Mouse (Mus musculus): ENCODE results near the gene Nlrp14.
"Not testable (repeated sequence)": the region's sequence is repeated elsewhere in the genome, so short reads cannot be mapped to it uniquely, and the experiment has no call there.

Gene Nlrp14

DNA sequence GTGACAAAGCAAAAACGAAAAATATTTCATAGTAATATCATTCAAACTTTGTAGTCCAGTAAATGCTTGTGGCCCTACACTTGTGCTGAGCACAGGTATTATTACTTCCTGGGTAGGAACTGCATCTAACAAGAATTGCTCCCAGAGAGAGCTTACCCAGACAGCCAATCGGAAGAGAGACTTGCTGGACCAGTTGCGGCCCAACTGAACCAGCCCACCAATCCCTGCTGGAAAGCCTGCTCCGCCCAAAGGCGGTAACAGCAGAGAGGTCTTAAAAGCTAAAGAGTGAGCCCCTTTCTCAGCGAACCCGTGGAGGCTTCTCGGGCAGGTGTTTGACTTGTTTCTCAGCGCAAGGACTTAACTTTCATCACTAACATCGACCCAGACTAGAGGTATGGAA is at the start of gene Nlrp14:
Gene Nlrp14, plus strand, starts transcription at position 301 of the 400 bp plus-strand sequence.
- DNase-seq: no peak

- not testable (repeated sequence) for DNase-seq
Measured at GRCm38 (mm10) chr7:107130983-107131382, 35.8 kb upstream of the Nlrp14 start, which contains the start of gene Olfr715. TSS of gene Olfr715 (minus strand) at chr7:107131083.

DNA sequence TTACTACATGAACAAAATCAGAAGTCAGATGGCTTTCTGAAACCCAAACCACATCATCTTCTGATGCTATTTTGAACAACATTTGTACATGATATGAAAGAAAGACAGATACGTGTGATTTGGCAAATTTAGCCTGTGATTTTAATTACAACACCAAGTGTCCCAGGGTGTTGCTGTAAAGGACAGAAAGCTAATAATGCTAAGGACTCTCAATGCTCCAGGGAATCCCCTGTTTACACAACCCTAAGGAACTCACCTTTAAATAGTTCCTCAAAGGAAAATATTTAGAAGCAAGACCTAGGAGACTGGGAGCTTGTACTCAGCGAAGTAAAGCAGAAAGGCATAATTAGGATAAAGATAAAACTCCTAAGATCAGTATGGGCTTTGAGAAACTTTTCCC is 28.8 kb upstream of the Nlrp14 start, which contains the start of gene Olfr716:
Gene Olfr716, plus strand, starts transcription at position 301 of the 400 bp plus-strand sequence.
- DNase-seq: not testable (repeated sequence)

DNA sequence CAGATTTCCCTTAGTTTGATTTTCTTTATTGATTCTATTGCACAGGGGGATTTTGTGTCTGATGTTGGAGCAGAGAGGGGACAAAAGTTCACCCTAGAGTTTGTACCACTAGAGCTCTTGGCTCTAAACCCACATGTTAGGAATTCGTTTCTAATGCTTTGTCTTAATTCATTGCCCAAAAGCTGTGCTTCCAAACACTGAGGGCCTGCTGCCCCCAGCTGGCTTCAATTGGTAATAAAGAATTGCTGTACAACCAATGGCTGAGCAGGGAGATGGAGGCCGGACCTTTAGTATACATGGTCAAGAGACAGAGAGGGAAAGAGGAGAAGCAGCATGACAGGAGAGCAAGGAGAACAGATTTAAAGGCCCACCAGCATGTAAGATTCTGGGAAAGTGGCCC is 13.6 kb downstream of the Nlrp14 start:
- DNase-seq: no peak

DNA sequence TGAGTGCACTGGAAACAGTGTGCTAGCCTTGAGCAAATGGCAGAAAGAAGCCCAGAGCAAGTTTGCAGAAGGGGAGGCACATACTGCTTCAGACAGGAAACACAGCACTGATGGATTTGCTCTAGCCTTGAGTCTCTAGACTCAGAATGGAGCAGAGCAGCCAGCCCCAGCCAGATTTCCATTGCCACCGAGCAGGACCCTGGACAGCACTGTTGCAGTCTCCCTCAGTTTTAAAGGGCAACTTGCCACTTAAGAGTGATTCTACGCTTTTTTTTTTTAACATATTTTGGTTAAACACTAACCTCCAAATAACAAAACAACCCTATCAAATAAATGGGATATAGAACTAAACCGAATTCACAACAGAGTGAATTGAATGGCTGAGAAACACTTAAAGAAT is 35.0 kb downstream of the Nlrp14 start:
- peak; percentile 11 for DNase-seq

DNA sequence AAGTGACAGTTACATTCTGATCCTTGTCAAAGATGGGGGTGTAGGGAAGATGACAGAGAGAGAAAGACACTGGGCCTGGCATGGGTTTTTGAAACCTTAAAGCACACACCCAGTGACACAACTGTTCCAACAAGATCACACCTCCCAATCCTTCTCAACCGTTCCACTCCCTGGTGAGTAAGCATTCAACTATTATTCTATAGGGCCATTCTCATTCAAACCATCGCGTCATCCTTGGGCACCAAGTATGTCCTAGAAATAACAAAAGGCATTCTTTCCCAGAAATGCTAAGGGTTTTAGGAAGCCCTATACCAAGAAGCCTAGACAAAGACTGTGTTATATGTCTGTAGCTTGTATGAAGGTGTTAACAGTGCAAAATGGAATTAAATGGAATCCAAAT is 41.1 kb downstream of the Nlrp14 start:
- no peak for DNase-seq

GRCm38 (mm10) chr7:107209204-107209860 is 42.5 kb downstream of the Nlrp14 start, which contains the start of gene Rbmxl2:
TSS of gene Rbmxl2 (plus strand) at chr7:107209445.
- no peak for DNase-seq

- peak; percentile 28 for DNase-seq
Measured at GRCm38 (mm10) chr7:107210126-107210576, 43.4 kb downstream of the Nlrp14 start.

DNA sequence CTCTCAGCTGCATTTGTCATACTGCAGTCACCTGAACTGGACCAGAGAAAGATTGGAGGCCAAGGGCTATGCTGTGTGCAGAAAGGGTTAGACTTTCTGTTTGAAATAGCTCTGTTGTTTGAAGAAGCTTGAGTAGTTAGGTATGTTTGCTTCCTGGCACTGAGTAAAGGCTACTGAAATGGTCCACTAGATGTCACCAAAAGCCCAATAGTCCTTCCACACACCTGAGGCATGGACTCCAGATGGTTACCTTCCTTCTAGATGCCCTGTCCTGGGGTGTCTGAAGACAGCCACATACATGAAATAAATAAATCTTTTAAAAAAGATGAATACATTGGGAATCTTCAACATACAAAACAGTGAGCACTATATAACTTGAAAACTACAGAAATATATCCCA is 48.9 kb downstream of the Nlrp14 start:
- peak; percentile 7 for DNase-seq

DNA sequence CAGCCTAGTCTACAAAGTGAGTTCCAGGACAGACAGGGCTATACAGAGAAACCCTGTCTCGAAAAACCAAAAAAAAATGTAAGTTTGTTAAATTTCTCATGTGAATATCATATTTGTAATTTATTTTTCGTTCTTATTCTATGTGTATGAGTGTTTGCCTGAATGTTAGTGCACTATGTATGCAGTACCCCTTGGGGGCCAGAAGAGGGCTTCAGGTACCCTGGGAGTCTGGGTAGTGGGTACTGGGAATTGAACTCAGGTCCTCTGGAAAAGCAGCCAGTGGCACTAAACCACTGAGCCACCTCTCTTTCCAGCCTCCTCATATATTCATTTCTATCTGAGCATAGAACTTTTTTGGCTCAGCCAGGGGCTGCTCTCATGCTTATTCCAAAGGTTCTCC is 50.1 kb downstream of the Nlrp14 start:
- no peak for DNase-seq

- DNase-seq: no peak
Measured at GRCm38 (mm10) chr7:107236854-107237253, 70.1 kb downstream of the Nlrp14 start.

DNA sequence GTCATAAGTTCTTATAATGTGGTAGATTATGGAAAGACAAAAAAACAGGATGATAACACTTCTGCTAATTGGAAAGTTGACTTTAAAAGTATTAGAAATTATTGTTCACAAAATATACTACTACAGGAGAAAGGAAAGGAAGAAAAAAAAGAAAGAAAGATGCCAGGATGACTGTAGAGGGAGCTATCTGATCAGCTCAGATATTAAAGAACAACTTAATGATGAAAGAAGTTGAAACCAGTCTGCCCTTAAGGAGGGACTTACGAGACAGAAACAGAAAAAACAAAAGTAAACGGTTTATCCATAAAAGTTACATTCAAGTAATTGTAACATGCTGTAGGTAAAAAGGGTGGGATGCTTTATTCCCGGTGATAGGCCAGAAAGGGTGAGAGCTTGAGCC is 70.7 kb downstream of the Nlrp14 start:
- DNase-seq: no peak

- DNase-seq: no peak
Measured at GRCm38 (mm10) chr7:107241371-107241883, 74.6 kb downstream of the Nlrp14 start.
